Mouse (Mus musculus) spleen, postnatal 36 days (tissue): ENCODE measurements around the gene Schip1.

Experiments
- DNase-seq, 2 experiments: peaks; one replicate each; pipeline ENCODE4 v3.0.0; 2022; ENCODE audit warnings: low spot score in 2 of 2, mixed read lengths in 1 of 2

Schip1 gene

DNA sequence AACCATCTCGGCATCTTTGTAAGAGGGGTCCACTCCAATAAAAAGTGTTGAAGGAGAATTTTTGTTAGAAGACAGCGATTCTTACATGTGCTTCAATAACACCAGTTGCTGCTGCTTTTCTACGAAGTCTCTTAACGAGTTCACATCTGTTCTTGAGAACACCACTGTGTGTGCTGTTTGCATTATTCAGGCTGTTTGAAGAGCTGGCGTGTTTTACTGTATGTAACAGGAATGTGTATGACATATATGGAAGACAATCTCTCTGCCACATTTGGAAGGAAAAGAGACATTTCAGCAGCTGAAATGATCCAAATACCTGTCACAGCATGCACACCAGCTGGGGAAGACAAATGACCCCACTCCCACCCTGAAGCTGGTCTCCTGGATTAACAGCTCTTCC is 406.0 kb downstream of the Schip1 start:
- no peak for DNase-seq

- DNase-seq = no peak
Measured at GRCm38 (mm10) chr3:68476336-68476735, 411.7 kb downstream of the Schip1 start.

- DNase-seq = no peak
Measured at GRCm38 (mm10) chr3:68477478-68477877, 412.9 kb downstream of the Schip1 start.

- no peak for DNase-seq
Measured at GRCm38 (mm10) chr3:68479266-68479665, 414.7 kb downstream of the Schip1 start.

- DNase-seq = no peak
Measured at GRCm38 (mm10) chr3:68483517-68483916, 418.9 kb downstream of the Schip1 start.

DNA sequence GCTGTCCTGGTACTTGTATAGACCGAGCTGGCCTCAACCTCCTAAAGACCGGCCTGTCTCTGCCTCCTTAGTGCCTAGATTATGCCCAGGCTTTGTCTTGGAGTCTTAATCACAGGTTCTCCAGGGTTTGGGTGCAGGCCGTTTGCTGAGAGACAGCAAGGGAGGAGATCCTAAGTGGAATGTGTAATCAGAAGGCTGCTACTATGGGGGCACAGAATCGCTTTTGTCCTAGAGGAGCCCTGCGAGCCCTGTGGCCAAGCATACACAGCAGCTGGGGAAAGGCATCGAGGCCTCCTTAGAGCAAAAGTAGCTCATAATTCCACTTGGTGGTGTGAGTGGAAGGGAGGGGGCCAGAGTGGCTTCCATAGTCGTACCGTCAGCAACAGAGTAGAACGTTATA is 419.4 kb downstream of the Schip1 start:
- DNase-seq = no peak

DNA sequence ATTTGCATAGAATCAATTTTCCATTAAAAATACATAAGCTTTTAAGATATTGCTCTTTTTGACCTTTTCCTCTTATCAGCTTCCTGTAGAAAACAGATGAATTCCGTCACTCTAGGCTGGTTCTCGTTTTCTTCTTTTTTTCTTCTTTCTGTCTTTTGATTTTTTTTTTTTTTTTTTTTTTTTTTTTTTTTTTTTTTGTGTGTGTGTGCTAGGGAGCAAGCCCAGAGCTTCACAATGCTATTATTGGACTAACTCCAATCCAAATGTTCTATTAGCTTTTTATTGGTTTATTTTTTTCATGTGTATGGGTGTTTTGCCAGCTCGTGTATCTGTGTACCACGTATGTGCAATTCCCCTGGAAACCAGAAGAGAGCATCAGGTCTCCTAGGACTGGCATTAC is 420.0 kb downstream of the Schip1 start:
- no peak for DNase-seq

DNA sequence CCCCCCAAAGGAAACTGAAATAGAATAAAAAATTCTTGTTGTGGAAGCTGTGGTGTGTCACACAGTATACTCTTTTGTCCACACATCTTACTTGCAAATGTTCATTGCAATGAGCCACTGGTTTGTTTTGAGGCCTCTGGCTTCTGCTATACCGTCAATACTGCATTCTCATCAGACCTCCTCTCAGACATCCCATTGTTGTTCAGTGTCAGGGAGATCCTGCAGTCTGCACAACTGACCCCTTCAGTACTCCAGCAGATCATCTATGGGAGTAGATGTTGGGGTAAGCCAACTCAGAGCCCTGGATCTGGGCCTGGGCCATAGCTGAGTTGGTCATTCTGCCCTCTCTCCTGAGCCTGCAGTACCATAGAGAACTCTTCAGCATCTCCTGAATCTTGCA is 423.0 kb downstream of the Schip1 start:
- no peak for DNase-seq

DNA sequence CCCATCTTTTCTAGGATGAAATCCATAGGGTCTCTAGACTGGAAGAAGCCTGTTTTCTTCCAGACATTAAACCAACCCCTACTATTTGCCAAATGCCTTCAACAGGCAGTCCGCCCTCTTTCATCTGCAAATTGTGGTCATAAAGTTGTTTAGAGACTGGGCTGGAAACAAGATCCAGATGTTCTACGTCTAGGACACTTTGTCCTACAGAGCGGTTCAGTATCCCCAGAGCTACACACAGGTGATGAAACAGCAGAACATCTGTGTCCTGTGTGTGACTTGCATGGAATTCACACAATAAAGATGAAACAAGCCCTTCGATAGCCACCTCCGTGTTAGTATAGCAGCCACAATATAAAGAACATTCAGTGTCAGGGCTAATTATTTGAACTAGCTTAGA is 423.7 kb downstream of the Schip1 start:
- no peak for DNase-seq

DNA sequence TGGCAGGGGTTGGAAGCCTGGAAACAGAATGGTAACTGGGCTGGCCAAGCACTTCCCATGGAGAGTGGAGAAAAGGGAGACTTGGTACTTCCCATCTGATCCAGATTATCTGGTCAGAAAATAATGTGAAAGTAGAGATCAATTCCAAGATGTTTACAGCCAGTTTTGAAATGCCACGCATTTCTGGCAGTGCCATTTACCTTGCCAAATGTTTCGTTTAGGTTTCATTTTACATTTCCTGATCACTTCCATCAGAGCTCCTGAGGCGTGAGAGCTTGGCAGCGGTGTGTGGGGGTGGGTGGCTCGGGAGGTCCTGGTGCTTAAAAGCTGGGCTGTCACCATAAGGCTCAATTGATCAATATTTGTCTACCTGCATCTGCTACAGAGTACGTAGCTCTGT is 426.9 kb downstream of the Schip1 start:
- no peak for DNase-seq

DNA sequence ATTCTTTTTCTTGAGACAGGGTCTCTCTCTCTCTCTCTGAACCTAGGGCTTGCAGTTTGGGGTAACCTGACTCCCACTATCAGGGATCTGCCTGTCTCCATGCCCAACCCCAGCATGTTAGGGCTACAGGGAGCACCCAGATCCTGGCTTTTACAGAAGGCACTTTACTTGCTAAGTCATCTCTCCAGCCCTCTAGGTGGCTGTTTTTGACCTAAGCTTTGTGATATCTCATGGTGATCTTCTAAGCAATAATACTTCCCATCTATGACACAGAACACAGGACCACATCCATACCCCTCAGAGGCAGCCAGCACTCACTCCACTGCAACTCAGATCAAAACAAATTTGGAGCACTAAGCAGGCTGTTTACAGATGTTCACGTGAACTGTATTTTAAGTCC is 427.5 kb downstream of the Schip1 start:
- no peak for DNase-seq

GRCm38 (mm10) chr3:68492513-68492912 is 427.9 kb downstream of the Schip1 start:
- DNase-seq = no peak

- DNase-seq = no peak
Measured at GRCm38 (mm10) chr3:68493170-68493585, 428.6 kb downstream of the Schip1 start.

GRCm38 (mm10) chr3:68493586-68494295 is 429.1 kb downstream of the Schip1 start:
- peak in 1 of 2 experiments; percentile 9 for DNase-seq

- no peak for DNase-seq
Measured at GRCm38 (mm10) chr3:68494296-68495095, 429.9 kb downstream of the Schip1 start.

- no peak for DNase-seq
Measured at GRCm38 (mm10) chr3:68495096-68495735, 430.6 kb downstream of the Schip1 start.

GRCm38 (mm10) chr3:68495736-68496242 is 431.2 kb downstream of the Schip1 start:
- no peak for DNase-seq

DNA sequence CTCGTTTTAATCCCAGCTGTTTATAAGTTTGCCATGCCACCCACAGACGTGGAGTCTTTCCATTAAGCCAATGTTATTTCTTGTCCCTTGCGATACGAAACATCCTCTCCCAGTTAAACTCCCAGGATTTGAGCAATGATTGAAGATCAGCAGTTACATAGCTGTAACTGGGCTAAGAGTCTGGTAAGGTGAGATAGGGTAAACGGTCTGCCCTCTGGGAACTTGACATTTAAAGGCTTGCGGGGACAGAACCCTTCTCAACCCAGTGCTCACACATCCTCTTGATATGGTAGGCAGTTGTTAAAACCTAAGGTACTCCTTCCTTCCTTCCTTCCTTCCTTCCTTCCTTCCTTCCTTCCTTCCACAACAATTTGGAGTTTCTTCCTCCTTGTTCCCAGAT is 431.9 kb downstream of the Schip1 start:
- DNase-seq = no peak

GRCm38 (mm10) chr3:68499532-68500152 is 435.0 kb downstream of the Schip1 start:
- DNase-seq = no peak

GRCm38 (mm10) chr3:68504838-68505237 is 440.2 kb downstream of the Schip1 start:
- DNase-seq = no peak

DNA sequence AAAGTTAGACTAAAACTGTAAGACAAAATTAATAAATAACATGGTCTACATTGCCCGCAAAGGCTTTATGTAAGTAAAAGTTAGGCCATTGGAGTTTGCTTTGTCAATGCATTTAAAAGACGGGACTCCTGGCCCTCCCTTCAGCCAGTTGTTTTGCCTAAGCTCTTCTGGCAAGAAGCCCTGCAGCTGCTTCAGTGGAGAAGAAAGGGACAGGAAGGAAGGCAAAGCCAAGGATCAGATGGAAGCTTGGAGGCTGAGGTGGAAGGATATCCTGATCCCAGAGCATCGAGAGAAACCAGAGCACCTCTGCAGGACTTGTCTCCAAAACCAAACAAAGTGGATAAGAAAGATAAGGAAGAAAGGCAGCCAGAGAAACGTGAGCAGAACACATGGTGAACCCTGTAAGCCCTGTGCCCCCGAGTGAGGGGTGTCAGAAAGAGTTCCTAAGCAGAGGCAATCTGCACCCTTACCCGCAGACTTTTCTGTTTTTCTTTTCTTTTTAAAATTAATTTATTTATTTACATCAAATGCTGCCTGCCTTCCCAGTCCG is 442.2 kb downstream of the Schip1 start:
- no peak for DNase-seq

DNA sequence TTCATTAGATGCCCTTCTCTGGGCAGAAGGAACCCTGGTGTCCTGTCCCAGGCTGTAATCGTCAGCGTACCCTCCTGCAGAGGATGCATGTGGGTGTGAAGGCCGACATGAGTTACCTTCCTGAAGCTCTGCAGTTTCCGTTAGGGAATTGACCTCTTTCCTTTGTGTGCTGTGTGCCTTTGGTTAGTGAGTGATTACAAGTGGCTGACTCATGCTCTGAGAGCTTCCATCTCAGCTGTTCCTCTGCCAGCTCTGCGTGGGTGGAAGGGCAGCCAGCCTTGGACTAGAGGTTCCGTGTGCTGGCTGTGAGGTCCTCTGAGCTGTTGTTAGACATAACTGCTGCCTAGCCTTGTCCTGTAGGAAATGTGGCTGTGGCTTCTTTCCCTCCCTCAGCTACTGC is 444.0 kb downstream of the Schip1 start:
- DNase-seq = no peak
